Mouse (Mus musculus) hindbrain, embryonic 12.5 days (tissue): ENCODE data around the gene Armc7. TPM values are rescaled to one million over a fixed set of nuclear protein-coding genes. Genes with fewer than 3 reads are reported as not detected.
"Not testable (repeated sequence)": the region's sequence is repeated elsewhere in the genome, so short reads cannot be mapped to it uniquely, and the experiment has no call there.

Experiments
- ATAC-seq: fragments of 200-750 bp; cut with Nextera tagmentation; 2 replicates; pipeline ENCODE4 v1.8.0; 2017; ENCODE audit warnings: moderate TSS enrichment; ENCODE audit not compliant: low FRiP score
- H3K27ac ChIP-seq: fragments of 300-500 bp; sonication (generic); 2 replicates; pipeline ENCODE4 v1.5.1; 2016; ENCODE audit warnings: mild to moderate bottlenecking
- H3K27me3 ChIP-seq: fragments of 300-500 bp; sonication (generic); 2 replicates; pipeline ENCODE4 v1.6.1; 2016; ENCODE audit warnings: mild to moderate bottlenecking
- H3K36me3 ChIP-seq: fragments of 300-500 bp; sonication (generic); 2 replicates; pipeline ENCODE4 v1.6.1; 2016; ENCODE audit warnings: mild to moderate bottlenecking
- H3K4me1 ChIP-seq: fragments of 300-500 bp; sonication (generic); 2 replicates; pipeline ENCODE4 v1.6.1; 2016
- H3K4me2 ChIP-seq: fragments of 300-500 bp; sonication (generic); replicated peaks from 2 replicates; pipeline ENCODE4 v1.6.1; 2016; ENCODE audit warnings: mild to moderate bottlenecking
- H3K4me3 ChIP-seq: fragments of 300-500 bp; sonication (generic); 2 replicates; pipeline ENCODE4 v1.5.1; 2016; ENCODE audit warnings: mild to moderate bottlenecking
- H3K9ac ChIP-seq: fragments of 300-500 bp; sonication (generic); 2 replicates; pipeline ENCODE4 v1.6.1; 2016; ENCODE audit warnings: mild to moderate bottlenecking, moderate library complexity
- H3K9me3 ChIP-seq: fragments of 300-500 bp; sonication (generic); replicated peaks from 2 replicates; pipeline ENCODE4 v1.6.1; 2016; ENCODE audit warnings: mild to moderate bottlenecking
- WGBS: fragments of 180-500 bp; shearing (Covaris S2); methylation state at CpG from one replicate; pipeline ENCODE4 v1.1.7; 2016; 5-methylcytosine and 5-hydroxymethylcytosine counted together
- polyA plus RNA-seq: library from polyadenylated mRNA; unstranded; fragments of >200 nt; fragmentation: Nextera tagmentation; extraction: Ambion mirVana; gene quantifications from 2 replicates; pipeline ENCODE4 v1.2.1, GENCODE M21; 2016

The Armc7 gene
- polyA plus RNA-seq, 1 experiment from 2014 or later: 10.2 TPM

GRCm38 (mm10) chr11:115519581-115519980 lies 44.1 kb downstream of the Armc7 start:
- no peaks in the 10 kb centered on the region for H3K4me1 ChIP-seq
- no peaks in the 10 kb centered on the region for H3K27me3 ChIP-seq
- WGBS: 81% methylated on average over 3 of the region's 3 CpGs
- peaks cover 26% of the 10 kb centered on the region for H3K36me3 ChIP-seq
- no peaks in the 10 kb centered on the region for H3K9me3 ChIP-seq
- H3K4me2 ChIP-seq: no peak overlapping the region
- H3K27ac ChIP-seq: no peak overlapping the region
- H3K4me3 ChIP-seq: no peak overlapping the region
- no peak overlapping the region for H3K9ac ChIP-seq
- ATAC-seq: no peak

DNA sequence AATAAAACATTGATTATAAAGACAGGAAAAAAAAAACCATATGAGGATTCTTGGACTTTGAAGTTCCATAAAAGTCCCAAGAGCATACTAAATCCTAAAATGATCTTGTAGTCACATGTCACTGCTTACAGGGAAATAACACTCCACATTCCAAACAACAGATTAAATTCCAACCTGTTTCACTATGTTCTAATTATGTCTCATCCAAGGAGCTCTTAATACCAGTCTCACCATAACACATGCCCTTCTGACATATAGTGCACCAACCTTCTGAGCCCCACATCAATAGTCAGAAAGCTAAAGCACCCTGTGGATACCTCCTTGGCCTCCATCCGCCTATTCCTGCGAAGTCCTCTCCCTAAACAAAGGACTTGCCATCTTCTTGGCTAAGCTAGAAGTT lies 44.8 kb downstream of the Armc7 start:
- H3K4me2 ChIP-seq: no peak overlapping the region
- WGBS: 62% methylated on average over 2 of the region's 2 CpGs
- no peak overlapping the region for H3K27ac ChIP-seq
- no peaks in the 10 kb centered on the region for H3K27me3 ChIP-seq
- H3K4me1 ChIP-seq: no peaks in the 10 kb centered on the region
- no peak for ATAC-seq
- no peak overlapping the region for H3K4me3 ChIP-seq
- no peak overlapping the region for H3K9ac ChIP-seq
- peaks cover 32% of the 10 kb centered on the region for H3K36me3 ChIP-seq
- no peaks in the 10 kb centered on the region for H3K9me3 ChIP-seq

GRCm38 (mm10) chr11:115521080-115521479 lies 45.6 kb downstream of the Armc7 start:
- no peak overlapping the region for H3K9ac ChIP-seq
- no peaks in the 10 kb centered on the region for H3K9me3 ChIP-seq
- no peak overlapping the region for H3K4me2 ChIP-seq
- no peaks in the 10 kb centered on the region for H3K4me1 ChIP-seq
- ATAC-seq: no peak
- WGBS: 88% methylated on average over 4 of the region's 4 CpGs
- no peak overlapping the region for H3K4me3 ChIP-seq
- H3K27ac ChIP-seq: no peak overlapping the region
- no peaks in the 10 kb centered on the region for H3K27me3 ChIP-seq
- peaks cover 39% of the 10 kb centered on the region for H3K36me3 ChIP-seq

GRCm38 (mm10) chr11:115522238-115522637 lies 46.8 kb downstream of the Armc7 start:
- H3K9ac ChIP-seq: no peak overlapping the region
- H3K9me3 ChIP-seq: no peaks in the 10 kb centered on the region
- no peak overlapping the region for H3K27ac ChIP-seq
- H3K4me2 ChIP-seq: no peak overlapping the region
- no peak overlapping the region for H3K4me3 ChIP-seq
- no peak for ATAC-seq
- H3K36me3 ChIP-seq: peaks cover 48% of the 10 kb centered on the region
- WGBS: 93% methylated on average over 2 of the region's 2 CpGs
- H3K4me1 ChIP-seq: no peaks in the 10 kb centered on the region
- H3K27me3 ChIP-seq: no peaks in the 10 kb centered on the region

- no peak overlapping the region for H3K4me3 ChIP-seq
- H3K27me3 ChIP-seq: no peaks in the 10 kb centered on the region
- no peak overlapping the region for H3K9ac ChIP-seq
- WGBS: 76% methylated on average over 2 of the region's 2 CpGs
- no peak for ATAC-seq
- no peaks in the 10 kb centered on the region for H3K9me3 ChIP-seq
- H3K27ac ChIP-seq: no peak overlapping the region
- H3K4me1 ChIP-seq: no peaks in the 10 kb centered on the region
- peaks cover 52% of the 10 kb centered on the region for H3K36me3 ChIP-seq
- H3K4me2 ChIP-seq: no peak overlapping the region
These were observed 47.2 kb downstream of the Armc7 start for GRCm38 (mm10) chr11:115522703-115523102.

DNA sequence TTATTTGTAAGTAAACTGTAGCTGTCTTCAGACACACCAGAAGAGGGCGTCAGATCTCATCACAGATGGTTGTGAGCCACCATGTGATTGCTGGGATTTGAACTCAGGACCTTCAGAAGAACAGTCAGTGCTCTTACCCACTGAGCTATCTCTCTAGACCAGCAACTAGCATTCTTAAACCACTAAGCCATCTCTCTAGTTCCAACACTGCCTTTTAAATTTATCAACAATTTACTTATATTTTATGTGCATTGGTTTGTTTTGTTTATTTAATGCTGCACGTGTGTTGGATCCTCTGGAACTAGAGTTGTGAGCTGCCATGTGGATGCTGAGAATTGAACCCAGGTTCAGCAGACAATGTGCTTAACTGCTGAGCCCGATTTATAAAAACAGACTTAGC lies 51.0 kb downstream of the Armc7 start:
- not testable (repeated sequence) for H3K9me3 ChIP-seq, H3K27ac ChIP-seq, H3K4me3 ChIP-seq, H3K4me2 ChIP-seq, H3K4me1 ChIP-seq, ATAC-seq, H3K9ac ChIP-seq, H3K27me3 ChIP-seq
- peaks cover 70% of the 10 kb centered on the region for H3K36me3 ChIP-seq
- WGBS: 85% methylated on average over 3 of the region's 3 CpGs

DNA sequence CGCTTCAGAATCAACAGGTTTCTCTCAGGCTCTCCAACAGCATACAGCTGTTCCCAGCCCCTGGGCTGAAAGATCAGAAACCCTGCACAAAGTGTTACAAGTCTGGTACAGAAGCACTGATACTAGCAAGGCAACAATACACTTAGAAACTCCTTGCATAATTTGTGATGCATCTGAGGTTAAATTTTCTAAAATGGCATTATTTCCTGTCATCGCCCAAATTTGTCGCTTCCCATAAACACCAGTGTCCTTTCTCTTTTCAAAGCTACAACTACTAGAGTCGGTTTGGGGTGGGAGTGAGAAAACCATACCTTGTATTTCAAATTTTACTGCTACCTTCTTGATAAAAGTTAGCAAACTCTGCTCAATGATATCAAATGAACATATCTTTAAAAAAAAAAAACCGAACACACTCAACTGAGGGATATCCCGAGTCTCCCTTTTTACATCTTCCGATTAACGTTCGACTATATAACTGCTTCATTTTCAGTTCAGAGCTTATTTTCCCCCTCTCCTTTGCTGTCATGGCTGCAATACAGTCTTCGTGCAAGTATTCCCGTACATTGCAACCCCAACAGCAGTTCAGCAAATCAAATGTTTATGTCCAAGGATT lies 59.4 kb downstream of the Armc7 start:
- Histone ChIP-seq H3K4me2 (peak overlapping the region; percentile 85), H3K36me3 (peaks cover 34% of the 10 kb centered on the region), H3K9me3 (no peaks in the 10 kb centered on the region), H3K9ac (peak overlapping the region; percentile 98), H3K27ac (peak overlapping the region; percentile 99), H3K27me3 (no peaks in the 10 kb centered on the region), H3K4me1 (peaks cover 10% of the 10 kb centered on the region), H3K4me3 (peak overlapping the region; percentile 95)
- ATAC-seq: no peak
- WGBS: 8% methylated on average over 11 of the region's 11 CpGs

DNA sequence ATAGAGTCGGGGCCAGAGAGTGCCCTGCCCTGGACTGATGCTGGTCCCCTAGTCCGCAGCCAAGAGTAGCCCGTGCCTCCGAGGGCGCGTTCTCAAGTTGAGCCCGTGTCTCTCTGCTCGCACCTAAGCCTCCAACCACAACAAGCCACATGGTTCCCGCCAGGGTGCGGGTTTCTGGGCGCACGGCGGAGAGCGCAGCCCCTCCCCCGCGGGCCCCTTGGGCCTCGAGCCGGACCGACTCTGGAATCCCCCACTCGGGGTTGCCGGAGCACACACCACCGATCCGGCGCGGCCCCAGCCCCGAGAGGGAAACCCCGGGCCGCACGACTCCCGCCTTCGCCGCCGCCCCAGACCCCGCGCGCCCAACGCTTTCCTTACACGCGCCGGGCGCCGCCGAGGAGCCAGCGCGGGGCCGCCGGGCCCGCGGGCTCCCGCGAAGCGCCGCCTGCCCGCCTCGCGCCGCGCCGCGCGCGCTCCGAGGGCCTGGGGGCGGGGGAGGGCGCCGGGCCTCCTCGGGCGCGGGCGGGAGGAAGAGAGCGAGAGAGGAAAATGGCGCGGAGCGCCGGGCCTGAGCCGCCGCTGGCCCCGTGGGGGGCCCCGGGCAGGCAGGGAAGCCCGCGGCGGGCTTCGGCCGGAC lies 60.1 kb downstream of the Armc7 start:
- H3K9me3 ChIP-seq: no peaks in the 10 kb centered on the region
- peak overlapping the region; percentile 98 for H3K9ac ChIP-seq
- H3K36me3 ChIP-seq: peaks cover 30% of the 10 kb centered on the region
- H3K4me3 ChIP-seq: peak overlapping the region; percentile 95
- peak; percentile 84 for ATAC-seq
- peak overlapping the region; percentile 99 for H3K27ac ChIP-seq
- no peaks in the 10 kb centered on the region for H3K27me3 ChIP-seq
- under 1% methylated on average over 54 of the region's 84 CpGs for WGBS
- peaks cover 10% of the 10 kb centered on the region for H3K4me1 ChIP-seq
- H3K4me2 ChIP-seq: peak overlapping the region; percentile 85

DNA sequence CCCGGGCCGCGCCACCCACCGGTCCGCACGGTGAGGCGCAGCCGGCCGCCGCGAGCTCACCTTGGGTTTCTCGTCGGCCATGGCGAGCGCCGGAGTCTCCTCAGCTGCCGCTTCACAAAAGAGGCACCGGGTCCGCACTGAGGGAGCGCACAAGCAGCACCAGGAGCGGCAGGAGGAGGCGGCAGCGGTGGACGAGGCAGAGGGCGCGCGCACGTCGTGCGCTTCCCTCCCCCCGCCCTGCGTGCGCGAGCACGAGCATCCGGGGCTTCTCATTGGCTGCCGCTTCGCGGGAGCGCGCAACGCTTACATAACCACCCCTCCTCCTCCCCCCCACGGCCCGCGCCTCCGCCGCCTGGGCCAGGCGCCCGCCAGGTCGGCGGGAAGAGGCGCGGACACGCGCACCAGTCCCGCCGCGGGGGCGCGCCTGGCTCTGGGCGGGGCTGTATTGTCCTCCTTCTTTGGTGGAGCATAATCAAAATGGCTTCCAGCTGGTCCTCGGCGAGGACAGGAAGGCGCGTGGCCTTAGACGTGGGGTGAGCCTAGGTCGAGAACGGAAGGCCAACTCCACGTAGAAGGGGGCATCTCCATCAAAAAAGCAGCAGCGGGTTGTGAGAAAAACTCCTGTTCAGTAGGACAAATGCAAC lies 60.7 kb downstream of the Armc7 start, which contains the start of gene Sumo2:
Gene Sumo2, minus strand, starts transcription at position 239 of the 644 bp plus-strand sequence.
- no peaks in the 10 kb centered on the region for H3K27me3 ChIP-seq
- peak within 1 kb of the TSS; percentile 99 for H3K27ac ChIP-seq
- peak; percentile 92 for ATAC-seq
- 1% methylated on average over 53 of the region's 70 CpGs for WGBS
- H3K36me3 ChIP-seq: peaks cover 28% of the 10 kb centered on the region
- H3K4me1 ChIP-seq: peaks cover 10% of the 10 kb centered on the region
- H3K9me3 ChIP-seq: no peaks in the 10 kb centered on the region
- H3K4me3 ChIP-seq: peak within 1 kb of the TSS; percentile 95
- H3K9ac ChIP-seq: peak within 1 kb of the TSS; percentile 98
- peak within 1 kb of the TSS; percentile 85 for H3K4me2 ChIP-seq

- Histone ChIP-seq H3K4me3 (peak overlapping the region; percentile 95; the same call in 1 of the 2 replicates), H3K27me3 (no peaks in the 10 kb centered on the region), H3K4me1 (peaks cover 10% of the 10 kb centered on the region), H3K36me3 (peaks cover 21% of the 10 kb centered on the region), H3K27ac (peak overlapping the region; percentile 99), H3K4me2 (peak overlapping the region; percentile 85), H3K9me3 (no peaks in the 10 kb centered on the region), H3K9ac (no peak overlapping the region)
- WGBS: 81% methylated on average over 10 of the region's 10 CpGs
- no peak for ATAC-seq
These were observed 61.5 kb downstream of the Armc7 start for GRCm38 (mm10) chr11:115536856-115537568.

GRCm38 (mm10) chr11:115538045-115538444 lies 62.6 kb downstream of the Armc7 start:
- H3K9ac ChIP-seq: no peak overlapping the region
- WGBS: 67% methylated on average over 2 of the region's 2 CpGs
- no peaks in the 10 kb centered on the region for H3K9me3 ChIP-seq
- H3K27me3 ChIP-seq: 0 out of 2 replicates have a peak, but pooled peaks cover 3% of the 10 kb centered on the region
- H3K27ac ChIP-seq: no peak overlapping the region
- no peak for ATAC-seq
- no peak overlapping the region for H3K4me2 ChIP-seq
- H3K4me1 ChIP-seq: peaks cover 10% of the 10 kb centered on the region
- peaks cover 10% of the 10 kb centered on the region for H3K36me3 ChIP-seq
- H3K4me3 ChIP-seq: no peak overlapping the region
